Mouse (Mus musculus) ES-Bruce4 (cell line): Measurements from ENCODE around the gene Med29.

Experiments
- CTCF ChIP-seq: IDR thresholded peaks from one replicate; pipeline ENCODE4 v1.8.1; 2011; ENCODE audit warnings: low read depth, low read length
- POLR2A ChIP-seq: IDR thresholded peaks from one replicate; pipeline ENCODE4 v1.8.1; 2011; ENCODE audit warnings: low read length; ENCODE audit not compliant: insufficient read depth

DNA sequence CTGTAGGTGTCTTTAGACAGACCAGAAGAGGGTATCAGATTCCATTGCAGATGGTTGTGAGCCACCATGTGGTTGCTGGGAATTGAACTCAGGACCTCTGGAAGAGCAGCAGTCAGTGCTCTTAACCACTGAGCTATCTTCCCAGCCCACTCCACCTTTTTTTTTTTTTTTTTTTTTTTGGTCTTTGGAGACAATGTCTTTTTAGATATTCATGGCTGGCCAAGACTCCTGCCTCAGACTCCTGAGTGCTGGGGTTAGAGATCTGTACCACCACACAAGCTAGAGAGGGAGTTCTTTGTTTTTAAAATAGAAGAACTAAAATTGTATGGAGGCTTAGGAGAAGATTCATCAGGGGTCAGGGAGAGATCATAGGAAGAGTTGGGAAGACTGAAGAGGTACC is 45.5 kb upstream of the Med29 start:
- no peak for TF ChIP-seq CTCF
- TF ChIP-seq POLR2A: no peak
